Mouse (Mus musculus) bone marrow, adult 2 months (tissue): ENCODE data around the gene Kcnmb3.

Source experiments
- CTCF ChIP-seq: fragments of 200-500 bp; IDR thresholded peaks from 2 replicates; pipeline ENCODE4 v1.5.1; 2011; ENCODE audit warnings: low read length, control low read depth; ENCODE audit not compliant: control insufficient read depth, insufficient read depth
- POLR2A ChIP-seq: fragments of 200-500 bp; IDR thresholded peaks from 2 replicates; pipeline ENCODE4 v1.6.1; 2011; ENCODE audit warnings: low read depth, mild to moderate bottlenecking, control low read depth, low read length, borderline replicate concordance; ENCODE audit not compliant: control insufficient read depth

- TF ChIP-seq CTCF (no peak), POLR2A (no peak)
Measured at GRCm38 (mm10) chr3:32471098-32471497, 20.9 kb downstream of the Kcnmb3 start.
